ENCODE assay signal across 27 mouse cellular contexts in the genomic region with DNA sequence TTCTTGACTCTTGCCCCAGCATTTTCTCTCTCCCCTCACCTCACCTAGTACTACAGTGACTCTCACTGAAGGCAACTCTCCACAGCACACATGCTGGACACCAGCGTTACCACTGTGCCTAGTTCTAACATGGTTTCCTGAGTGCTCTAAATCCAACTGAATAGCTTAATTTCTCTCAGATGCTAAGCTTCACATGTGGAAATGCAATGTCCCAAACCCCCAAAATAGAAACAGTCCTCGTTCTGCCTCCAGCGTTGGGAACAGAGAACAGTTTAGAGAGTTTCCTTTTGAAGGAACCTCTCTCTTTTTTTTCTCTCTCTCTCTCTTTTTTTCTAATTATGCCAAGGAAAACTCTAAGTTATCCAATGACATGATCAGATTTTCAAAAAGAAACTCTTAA. TPM values are rescaled to one million over a fixed set of nuclear protein-coding genes. Genes with fewer than 3 reads are reported as not detected.
DNase-seq lines count a peak whose midpoint lies in the region; ATAC-seq and TF ChIP-seq lines count a peak whose summit lies in the region.
"Had no signal": no experiment of that assay in that cellular context is flagged by ENCODE, and none has a peak within 500 bp of the region (broad histone marks: within the 10 kb centered on the region; RNA-seq: fewer than 3 reads in every experiment).

No protein-coding gene starts in this region.

- no peaks in the 10 kb centered on the region for H3K9me3 ChIP-seq in embryonic facial prominence, embryonic 11.5 days (replicated peaks; ENCODE audit: control insufficient read depth, low read length)
- H3K9me3 ChIP-seq in embryonic facial prominence, embryonic 10.5 days = no peaks in the 10 kb centered on the region
- no peaks in the 10 kb centered on the region for H3K9me3 ChIP-seq in heart, embryonic 13.5 days
- H3K9me3 ChIP-seq: embryonic facial prominence, embryonic 12.5 days; forebrain, embryonic 12.5 days; hindbrain, embryonic 15.5 days had no signal

- WGBS in embryonic facial prominence, embryonic 11.5 days = 33% methylated on average over 3 of the region's 3 CpGs
- WGBS in embryonic facial prominence, embryonic 10.5 days = 48% methylated on average over 3 of the region's 3 CpGs
- WGBS in heart, embryonic 13.5 days = 33% methylated on average over 3 of the region's 3 CpGs

- H3K36me3 ChIP-seq in embryonic facial prominence, embryonic 11.5 days (replicated peaks; ENCODE audit: control insufficient read depth, insufficient read depth, low read depth, low read length) = no peaks in the 10 kb centered on the region
- peaks cover 6% of the 10 kb centered on the region for H3K36me3 ChIP-seq in embryonic facial prominence, embryonic 10.5 days (replicated peaks)
- no peaks in the 10 kb centered on the region for H3K36me3 ChIP-seq in heart, embryonic 13.5 days
- H3K36me3 ChIP-seq: embryonic facial prominence, embryonic 12.5 days; forebrain, embryonic 12.5 days; hindbrain, embryonic 15.5 days had no signal

- no peak for ATAC-seq in embryonic facial prominence, embryonic 11.5 days (replicated peaks; ENCODE audit: insufficient number of reproducible peaks, low FRiP score, low TSS enrichment, low read depth)
- no peak for ATAC-seq in heart, embryonic 13.5 days (ENCODE audit: extremely low read depth, insufficient number of reproducible peaks, low FRiP score, low TSS enrichment)
- no peak for ATAC-seq in erythroid progenitor cell, adult 5-6 weeks (replicated peaks; ENCODE audit: low FRiP score, poor library complexity, severe bottlenecking)
- ATAC-seq: activated CD4-positive, CD25-positive, alpha-beta regulatory T cell, adult 4 months; forebrain, postnatal 0 days; inflammation-experienced regulatory T-cells, adult 6 months; midbrain, embryonic 16.5 days had no signal

- TF ChIP-seq CTCF in layer of hippocampus, adult 2 months (conservative IDR thresholded peaks at IDR 0.05) = 0 out of 2 replicates have a peak, but pooled peaks have one; percentile 24

- H3K4me3 ChIP-seq in embryonic facial prominence, embryonic 11.5 days (ENCODE audit: low read depth, low read length) = no peak overlapping the region
- no peak overlapping the region for H3K4me3 ChIP-seq in embryonic facial prominence, embryonic 10.5 days
- H3K4me3 ChIP-seq in heart, embryonic 13.5 days = no peak overlapping the region
- no peak overlapping the region for H3K4me3 ChIP-seq in layer of hippocampus, adult 2 months
- H3K4me3 ChIP-seq: embryonic facial prominence, embryonic 12.5 days; erythroblast, embryonic 14.5 days; forebrain, embryonic 12.5 days; hindbrain, embryonic 10.5 days; hindbrain, embryonic 15.5 days had no signal

- no peak overlapping the region for H3K4me2 ChIP-seq in embryonic facial prominence, embryonic 11.5 days (ENCODE audit: low read depth, low read length)
- H3K4me2 ChIP-seq in heart, embryonic 13.5 days = no peak overlapping the region
- H3K4me2 ChIP-seq: embryonic facial prominence, embryonic 12.5 days; forebrain, embryonic 12.5 days; hindbrain, embryonic 15.5 days; liver, embryonic 11.5 days; midbrain, embryonic 11.5 days had no signal

- no peaks in the 10 kb centered on the region for H3K27me3 ChIP-seq in embryonic facial prominence, embryonic 11.5 days (ENCODE audit: control insufficient read depth, insufficient read depth, low read length)
- no peaks in the 10 kb centered on the region for H3K27me3 ChIP-seq in embryonic facial prominence, embryonic 10.5 days (replicated peaks; ENCODE audit: low read depth, poor library complexity, severe bottlenecking)
- H3K27me3 ChIP-seq in heart, embryonic 13.5 days (replicated peaks) = no peaks in the 10 kb centered on the region
- H3K27me3 ChIP-seq: CH12.LX; embryonic facial prominence, embryonic 12.5 days; forebrain, embryonic 12.5 days had no signal

- peak; percentile 65 for DNase-seq in embryonic facial prominence, embryonic 11.5 days (ENCODE audit: low spot score)
- DNase-seq in embryonic facial prominence, embryonic 10.5 days (ENCODE audit: low spot score) = no peak
- DNase-seq in heart, postnatal 4 days = no peak
- DNase-seq in layer of hippocampus, adult 2 months (ENCODE audit: low spot score in 2 of 2) = no peak
- DNase-seq in layer of hippocampus, postnatal 25 days (ENCODE audit: extremely low spot score in 1 of 2, low spot score in 1 of 2) = no peak
- DNase-seq: adrenal gland, adult 2 months; adrenal gland, postnatal 36 days; cerebellum, adult 2 months; cerebellum, postnatal 14 days; forebrain, postnatal 0 days; lung, postnatal 36 days; right cerebral cortex, adult 18-20 months; spleen, adult 18-20 months; thymus, postnatal 14 days had no signal

- no peaks in the 10 kb centered on the region for H3K4me1 ChIP-seq in embryonic facial prominence, embryonic 11.5 days (ENCODE audit: control insufficient read depth, insufficient read depth, low read length)
- H3K4me1 ChIP-seq in embryonic facial prominence, embryonic 10.5 days = peaks cover 47% of the 10 kb centered on the region
- H3K4me1 ChIP-seq in heart, embryonic 13.5 days = peaks cover 43% of the 10 kb centered on the region

- no peak overlapping the region for H3K9ac ChIP-seq in embryonic facial prominence, embryonic 11.5 days (replicated peaks; ENCODE audit: low read length)
- 0 out of 2 replicates have a peak overlapping the region, but pooled peaks have one; percentile 37 for H3K9ac ChIP-seq in heart, embryonic 13.5 days
- H3K9ac ChIP-seq: embryonic facial prominence, embryonic 12.5 days; forebrain, embryonic 12.5 days; forebrain, postnatal 0 days; hindbrain, embryonic 15.5 days had no signal

- no peak overlapping the region for H3K27ac ChIP-seq in embryonic facial prominence, embryonic 11.5 days (replicated peaks; ENCODE audit: low read depth, low read length)
- H3K27ac ChIP-seq in embryonic facial prominence, embryonic 10.5 days (replicated peaks) = no peak overlapping the region
- H3K27ac ChIP-seq in heart, embryonic 13.5 days (replicated peaks) = no peak overlapping the region
- H3K27ac ChIP-seq in layer of hippocampus, adult 2 months = 0 out of 2 replicates have a peak overlapping the region, but pooled peaks have one; percentile 10
- H3K27ac ChIP-seq: embryonic facial prominence, embryonic 12.5 days; forebrain, embryonic 12.5 days; hindbrain, embryonic 10.5 days; hindbrain, embryonic 15.5 days had no signal

RNA-seq across cellular contexts. Expression of gene Ptpn13, which starts 6.5 kb away (rescaled TPM):
- polyA plus RNA-seq in embryonic facial prominence, embryonic 11.5 days (2014; fragmentation: Nextera tagmentation; extraction: Ambion mirVana) = 14.5 and 15.3 TPM in 2 replicates
- polyA plus RNA-seq in embryonic facial prominence, embryonic 10.5 days (2016; fragmentation: Nextera tagmentation; extraction: Ambion mirVana) = 15.6 and 18.8 TPM in 2 replicates
- 5.8 and 6.9 TPM in 2 replicates for polyA plus RNA-seq in heart, embryonic 13.5 days (2015; fragmentation: Nextera tagmentation; extraction: Ambion mirVana)
- total RNA-seq in heart, postnatal 4 days (2021) = 10 to 100 TPM; 12.6 to 14.6 TPM
- total RNA-seq in layer of hippocampus, adult 2 months (2021) = 10 to 100 TPM in 1 of 2 experiments, 1 to 10 TPM in 1; 9.7 to 13.4 TPM
- total RNA-seq in layer of hippocampus, postnatal 25 days (2021) = 10 to 100 TPM in 1 of 2 experiments, 1 to 10 TPM in 1; 8.3 to 10.8 TPM
- total RNA-seq in erythroid progenitor cell, adult 5-6 weeks (2015; ENCODE audit: low replicate concordance) = 0.36 and 1.7 TPM in 2 replicates
- 1.4 and 2.2 TPM in 2 replicates for total RNA-seq in erythroid progenitor cell, adult 5-6 weeks (2017; ENCODE audit: low replicate concordance)
